Mouse (Mus musculus): ENCODE results near the gene Slc25a35. TPM values are rescaled to one million over a fixed set of nuclear protein-coding genes. Genes with fewer than 3 reads are reported as not detected.

Slc25a35 gene
- polyA plus RNA-seq, 1 experiment from 2014 or later, result 2.4 TPM

DNA sequence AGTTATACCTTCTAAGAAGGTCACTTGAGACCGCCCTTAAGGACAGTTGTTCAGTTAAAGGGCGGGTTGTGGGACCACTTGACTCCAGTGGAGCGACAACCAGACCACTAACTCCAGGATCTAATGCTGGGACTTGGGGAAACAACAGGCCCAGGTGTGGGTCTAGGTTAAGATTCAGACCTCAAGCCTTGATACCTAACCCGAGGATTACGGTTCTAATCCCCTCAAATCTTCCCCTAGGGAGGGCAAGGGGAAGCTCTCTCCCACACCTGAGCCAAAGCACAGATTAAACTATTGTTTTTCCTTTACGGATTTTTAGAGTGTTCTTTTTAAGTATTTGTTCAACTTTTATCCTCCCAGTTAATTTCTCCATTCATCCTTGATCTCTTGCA, 6.1 kb downstream of the Slc25a35 start:
- no peak for DNase-seq (ENCODE audit: low spot score)
- Histone ChIP-seq H3K4me2 (ENCODE audit: low read depth, low read length) (peak overlapping the region; percentile 68), H3K27me3 (ENCODE audit: control insufficient read depth, insufficient read depth, low read length) (no peaks in the 10 kb centered on the region), H3K4me3 (ENCODE audit: low read depth, low read length) (peak overlapping the region; percentile 42), H3K4me1 (ENCODE audit: control insufficient read depth, insufficient read depth, low read length) (no peaks in the 10 kb centered on the region), H3K9ac (replicated peaks; ENCODE audit: low read length) (peak overlapping the region; percentile 43), H3K9me3 (replicated peaks; ENCODE audit: control insufficient read depth, low read length) (no peaks in the 10 kb centered on the region), H3K36me3 (replicated peaks; ENCODE audit: control insufficient read depth, insufficient read depth, low read depth, low read length) (no peaks in the 10 kb centered on the region), H3K27ac (replicated peaks; ENCODE audit: low read depth, low read length) (no peak overlapping the region)
- 28% methylated on average over 6 of the region's 6 CpGs for WGBS
- no peak for ATAC-seq (replicated peaks; ENCODE audit: insufficient number of reproducible peaks, low FRiP score, low TSS enrichment, low read depth)

DNA sequence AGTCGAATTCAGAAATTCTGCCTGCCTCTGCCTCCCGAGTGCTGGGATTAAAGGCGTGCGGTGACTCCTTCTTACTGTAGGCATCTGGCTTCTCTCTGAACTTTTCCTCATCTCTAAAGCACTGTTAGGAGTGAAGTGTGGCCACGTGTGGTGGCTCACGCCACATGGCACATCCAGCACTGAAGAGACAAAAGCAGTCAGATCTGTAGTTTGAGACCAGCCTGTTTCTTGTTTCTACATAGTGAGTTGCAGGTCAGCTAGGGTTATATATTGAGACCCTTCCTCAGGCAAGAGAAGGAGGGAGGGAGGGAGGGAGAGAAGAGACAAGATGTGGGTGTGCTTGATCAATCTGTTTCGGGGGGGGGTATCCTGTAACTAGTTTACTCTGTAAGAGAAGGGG, 7.2 kb downstream of the Slc25a35 start, which contains the start of gene Rangrf:
Rangrf (minus strand) TSS at position 101 of the 400 bp plus-strand sequence.
- Histone ChIP-seq H3K27me3 (ENCODE audit: control insufficient read depth, insufficient read depth, low read length) (no peaks in the 10 kb centered on the region), H3K4me3 (ENCODE audit: low read depth, low read length) (peak within 1 kb of the TSS; percentile 42), H3K9ac (replicated peaks; ENCODE audit: low read length) (peak within 1 kb of the TSS; percentile 43), H3K4me2 (ENCODE audit: low read depth, low read length) (peak within 1 kb of the TSS; percentile 68), H3K9me3 (replicated peaks; ENCODE audit: control insufficient read depth, low read length) (no peaks in the 10 kb centered on the region), H3K27ac (replicated peaks; ENCODE audit: low read depth, low read length) (no peak within 1 kb of the TSS), H3K4me1 (ENCODE audit: control insufficient read depth, insufficient read depth, low read length) (no peaks in the 10 kb centered on the region), H3K36me3 (replicated peaks; ENCODE audit: control insufficient read depth, insufficient read depth, low read depth, low read length) (no peaks in the 10 kb centered on the region)
- ATAC-seq (replicated peaks; ENCODE audit: insufficient number of reproducible peaks, low FRiP score, low TSS enrichment, low read depth) (no peak), DNase-seq (ENCODE audit: low spot score) (no peak)
- WGBS, result 82% methylated on average over 7 of the region's 7 CpGs

DNA sequence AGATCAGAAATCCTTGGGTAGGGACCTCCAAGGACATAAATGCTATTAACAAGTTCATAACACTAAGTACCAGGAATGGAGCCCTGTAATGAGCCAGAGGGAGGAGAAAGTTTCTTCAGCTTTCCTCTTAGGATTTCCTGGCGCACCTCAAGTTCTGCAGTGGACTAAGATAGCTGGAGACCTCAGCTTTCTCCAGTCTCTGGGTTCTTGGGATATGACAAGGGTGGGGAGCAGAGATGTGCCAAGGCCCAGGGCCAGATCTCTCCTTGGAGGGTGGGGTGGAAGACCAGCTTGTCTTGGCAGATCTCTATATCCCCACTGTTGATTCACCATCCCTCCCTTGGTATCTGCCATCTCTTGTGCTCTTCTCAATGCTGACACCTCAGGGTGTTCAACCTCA, 7.7 kb downstream of the Slc25a35 start:
- Histone ChIP-seq H3K4me1 (ENCODE audit: control insufficient read depth, insufficient read depth, low read length) (no peaks in the 10 kb centered on the region), H3K9me3 (replicated peaks; ENCODE audit: control insufficient read depth, low read length) (no peaks in the 10 kb centered on the region), H3K9ac (replicated peaks; ENCODE audit: low read length) (no peak overlapping the region), H3K27me3 (ENCODE audit: control insufficient read depth, insufficient read depth, low read length) (no peaks in the 10 kb centered on the region), H3K4me2 (ENCODE audit: low read depth, low read length) (no peak overlapping the region), H3K27ac (replicated peaks; ENCODE audit: low read depth, low read length) (no peak overlapping the region), H3K36me3 (replicated peaks; ENCODE audit: control insufficient read depth, insufficient read depth, low read depth, low read length) (no peaks in the 10 kb centered on the region), H3K4me3 (ENCODE audit: low read depth, low read length) (no peak overlapping the region)
- ATAC-seq (replicated peaks; ENCODE audit: insufficient number of reproducible peaks, low FRiP score, low TSS enrichment, low read depth) (no peak), DNase-seq (ENCODE audit: low spot score) (no peak)
- WGBS, result 75% methylated on average over 1 of the region's 1 CpGs

DNA sequence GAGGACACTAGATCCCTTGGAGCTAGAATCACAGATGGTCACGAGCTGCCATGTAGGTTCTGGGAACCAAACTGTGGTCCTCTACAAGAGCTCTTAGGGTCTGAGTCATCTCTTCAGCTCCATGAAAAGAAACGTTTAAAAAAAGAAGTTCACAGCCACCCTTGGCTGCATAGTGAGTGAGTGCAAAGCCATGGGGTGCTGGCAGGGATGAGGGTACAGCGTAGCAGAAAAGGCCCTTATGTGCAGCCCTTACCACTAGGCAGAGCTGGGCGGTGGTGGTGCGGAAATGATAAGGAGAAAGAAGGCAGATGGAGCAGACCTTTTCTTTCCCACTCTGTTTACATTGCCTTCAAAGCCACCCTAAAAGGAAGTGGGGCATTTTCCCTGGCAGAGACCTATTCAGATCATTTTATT, 11.4 kb downstream of the Slc25a35 start:
- H3K9ac ChIP-seq (replicated peaks; ENCODE audit: low read length), result no peak overlapping the region
- no peaks in the 10 kb centered on the region for H3K27me3 ChIP-seq (ENCODE audit: control insufficient read depth, insufficient read depth, low read length)
- ATAC-seq (replicated peaks; ENCODE audit: insufficient number of reproducible peaks, low FRiP score, low TSS enrichment, low read depth) (no peak), DNase-seq (ENCODE audit: low spot score) (no peak)
- H3K4me2 ChIP-seq (ENCODE audit: low read depth, low read length), result no peak overlapping the region
- no peak overlapping the region for H3K27ac ChIP-seq (replicated peaks; ENCODE audit: low read depth, low read length)
- 62% methylated on average over 5 of the region's 5 CpGs for WGBS
- H3K9me3 ChIP-seq (replicated peaks; ENCODE audit: control insufficient read depth, low read length), result no peaks in the 10 kb centered on the region
- H3K4me1 ChIP-seq (ENCODE audit: control insufficient read depth, insufficient read depth, low read length), result no peaks in the 10 kb centered on the region
- H3K4me3 ChIP-seq (ENCODE audit: low read depth, low read length), result no peak overlapping the region
- H3K36me3 ChIP-seq (replicated peaks; ENCODE audit: control insufficient read depth, insufficient read depth, low read depth, low read length), result no peaks in the 10 kb centered on the region

DNA sequence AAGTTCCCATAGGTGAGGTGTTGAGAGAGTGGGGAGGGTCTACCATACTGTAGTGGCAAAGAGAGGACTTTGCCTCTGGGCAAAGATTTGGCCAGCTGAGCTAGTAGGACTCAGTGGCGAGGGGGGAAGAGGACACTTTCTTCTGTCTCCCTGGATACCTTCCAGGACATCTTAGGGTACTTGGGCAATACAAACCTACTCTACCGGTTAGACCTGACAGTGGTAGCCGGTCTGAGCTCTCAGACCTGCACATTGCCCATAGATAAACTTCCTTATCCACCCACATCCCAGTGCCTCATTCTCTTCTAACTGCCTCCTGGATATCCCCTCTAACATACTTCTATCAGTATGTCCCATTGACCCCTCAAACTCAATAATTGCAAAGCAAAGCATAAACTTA, 13.0 kb downstream of the Slc25a35 start:
- Histone ChIP-seq H3K4me3 (ENCODE audit: low read depth, low read length) (no peak overlapping the region), H3K9ac (replicated peaks; ENCODE audit: low read length) (no peak overlapping the region), H3K9me3 (replicated peaks; ENCODE audit: control insufficient read depth, low read length) (no peaks in the 10 kb centered on the region), H3K27ac (replicated peaks; ENCODE audit: low read depth, low read length) (no peak overlapping the region), H3K27me3 (ENCODE audit: control insufficient read depth, insufficient read depth, low read length) (no peaks in the 10 kb centered on the region), H3K36me3 (replicated peaks; ENCODE audit: control insufficient read depth, insufficient read depth, low read depth, low read length) (no peaks in the 10 kb centered on the region; the same call in 1 of the 2 replicates), H3K4me1 (ENCODE audit: control insufficient read depth, insufficient read depth, low read length) (no peaks in the 10 kb centered on the region), H3K4me2 (ENCODE audit: low read depth, low read length) (no peak overlapping the region)
- ATAC-seq (replicated peaks; ENCODE audit: insufficient number of reproducible peaks, low FRiP score, low TSS enrichment, low read depth) (no peak), DNase-seq (ENCODE audit: low spot score) (no peak)
- WGBS, result 71% methylated on average over 3 of the region's 3 CpGs

DNA sequence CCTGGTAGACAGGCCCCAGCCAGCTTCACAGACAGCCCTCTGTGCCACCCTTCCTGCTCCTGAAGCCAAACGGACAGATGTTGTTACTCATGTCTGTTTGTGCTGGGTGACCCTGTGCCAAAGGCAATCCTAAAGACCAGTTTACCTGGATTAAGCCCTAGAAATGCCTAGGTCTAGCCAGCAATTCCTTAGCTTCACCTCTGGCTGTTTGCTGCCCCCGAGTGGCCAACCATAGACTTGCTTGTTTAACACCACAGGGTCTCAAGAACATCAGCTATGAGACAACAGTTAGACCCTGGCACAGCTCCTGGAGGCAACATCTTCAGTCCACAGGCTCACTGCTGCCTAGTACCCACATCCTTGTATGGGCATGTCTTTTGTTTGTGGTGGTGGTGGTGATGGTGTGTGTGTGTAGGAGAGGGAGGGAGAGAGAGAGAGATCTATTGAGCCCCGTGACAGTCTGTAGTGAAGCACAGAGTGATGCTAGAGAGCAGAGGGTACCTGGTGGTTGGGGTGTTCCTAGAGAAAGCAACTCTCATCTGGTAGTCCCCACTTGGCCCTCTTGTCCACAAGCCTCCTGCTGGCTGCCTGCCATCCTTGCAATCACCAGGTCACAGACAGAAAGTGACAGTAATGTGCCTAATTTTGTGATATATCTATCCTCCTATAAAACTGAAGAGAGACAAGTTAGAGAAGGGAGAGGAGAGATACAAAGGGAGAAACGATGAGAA, 14.9 kb downstream of the Slc25a35 start:
- ATAC-seq (replicated peaks; ENCODE audit: insufficient number of reproducible peaks, low FRiP score, low TSS enrichment, low read depth), result peak; percentile 44; the same call in 1 of the 2 replicates
- 40% methylated on average over 4 of the region's 4 CpGs for WGBS
- H3K27me3 ChIP-seq (ENCODE audit: control insufficient read depth, insufficient read depth, low read length), result no peaks in the 10 kb centered on the region

DNA sequence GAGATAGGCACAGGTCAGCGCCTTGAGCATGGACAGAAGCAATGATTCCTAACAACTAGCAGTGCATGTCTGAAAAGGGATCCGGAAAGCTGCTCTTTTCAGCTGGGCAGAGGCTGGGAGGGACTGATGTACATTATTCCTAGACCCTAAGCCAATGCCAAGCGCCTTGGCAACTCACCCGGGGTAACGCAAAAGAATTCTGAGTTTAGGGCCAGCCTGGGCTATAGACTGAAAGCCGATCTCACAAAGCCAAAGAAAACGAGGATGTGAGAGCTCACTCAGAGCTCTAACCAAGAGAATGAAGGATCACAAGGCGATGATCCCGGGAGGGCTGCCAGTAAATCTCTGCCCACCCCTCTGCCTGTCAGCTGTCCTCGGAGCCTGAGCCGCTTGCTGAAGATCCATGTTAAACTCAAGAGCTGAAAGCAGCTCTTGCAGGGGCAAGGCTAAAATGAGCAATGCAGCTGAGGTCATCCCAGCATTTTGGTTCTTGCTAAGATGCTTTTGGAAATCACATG, 19.5 kb downstream of the Slc25a35 start:
- Histone ChIP-seq H3K9ac (replicated peaks; ENCODE audit: low read length) (no peak overlapping the region), H3K27me3 (ENCODE audit: control insufficient read depth, insufficient read depth, low read length) (no peaks in the 10 kb centered on the region), H3K4me1 (ENCODE audit: control insufficient read depth, insufficient read depth, low read length) (no peaks in the 10 kb centered on the region), H3K27ac (replicated peaks; ENCODE audit: low read depth, low read length) (no peak overlapping the region), H3K4me2 (ENCODE audit: low read depth, low read length) (no peak overlapping the region), H3K9me3 (replicated peaks; ENCODE audit: control insufficient read depth, low read length) (no peaks in the 10 kb centered on the region), H3K36me3 (replicated peaks; ENCODE audit: control insufficient read depth, insufficient read depth, low read depth, low read length) (peaks cover 23% of the 10 kb centered on the region), H3K4me3 (ENCODE audit: low read depth, low read length) (no peak overlapping the region)
- WGBS, result 90% methylated on average over 11 of the region's 11 CpGs
- no peak for DNase-seq (ENCODE audit: low spot score)
- ATAC-seq (replicated peaks; ENCODE audit: insufficient number of reproducible peaks, low FRiP score, low TSS enrichment, low read depth), result no peak

More for the DNA sequence above, 14.9 kb downstream of the Slc25a35 start:
- Histone ChIP-seq H3K4me2 (ENCODE audit: low read depth, low read length) (no peak overlapping the region), H3K27ac (replicated peaks; ENCODE audit: low read depth, low read length) (no peak overlapping the region), H3K4me3 (ENCODE audit: low read depth, low read length) (no peak overlapping the region), H3K9ac (replicated peaks; ENCODE audit: low read length) (no peak overlapping the region), H3K36me3 (replicated peaks; ENCODE audit: control insufficient read depth, insufficient read depth, low read depth, low read length) (peaks cover 5% of the 10 kb centered on the region), H3K4me1 (ENCODE audit: control insufficient read depth, insufficient read depth, low read length) (no peaks in the 10 kb centered on the region), H3K9me3 (replicated peaks; ENCODE audit: control insufficient read depth, low read length) (no peaks in the 10 kb centered on the region)
- DNase-seq (ENCODE audit: low spot score), result peak; percentile 86

DNA sequence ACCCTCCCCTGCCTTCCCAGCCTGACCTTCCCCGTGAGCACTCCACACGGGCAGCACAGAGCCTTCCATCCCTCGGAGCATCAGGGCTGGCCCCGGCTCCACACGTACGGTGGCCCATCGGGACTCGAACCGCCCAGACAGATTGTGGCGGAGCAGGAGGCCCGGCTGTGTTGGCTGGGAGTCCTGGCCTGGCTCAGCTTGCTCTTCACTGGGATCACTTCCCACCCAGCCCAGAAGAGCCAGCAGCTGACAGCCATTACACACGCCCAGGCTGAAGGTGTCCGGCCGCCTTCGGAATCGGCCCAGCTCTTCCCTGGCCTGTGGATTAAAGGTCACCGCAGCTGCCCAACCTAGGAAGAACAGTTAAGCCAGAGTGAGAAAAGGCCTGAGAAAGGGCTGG, 20.4 kb downstream of the Slc25a35 start:
- WGBS, result 97% methylated on average over 17 of the region's 17 CpGs
- Histone ChIP-seq H3K27ac (replicated peaks; ENCODE audit: low read depth, low read length) (no peak overlapping the region), H3K4me2 (ENCODE audit: low read depth, low read length) (no peak overlapping the region), H3K4me1 (ENCODE audit: control insufficient read depth, insufficient read depth, low read length) (no peaks in the 10 kb centered on the region), H3K9ac (replicated peaks; ENCODE audit: low read length) (no peak overlapping the region), H3K27me3 (ENCODE audit: control insufficient read depth, insufficient read depth, low read length) (no peaks in the 10 kb centered on the region), H3K4me3 (ENCODE audit: low read depth, low read length) (no peak overlapping the region), H3K9me3 (replicated peaks; ENCODE audit: control insufficient read depth, low read length) (no peaks in the 10 kb centered on the region), H3K36me3 (replicated peaks; ENCODE audit: control insufficient read depth, insufficient read depth, low read depth, low read length) (peaks cover 23% of the 10 kb centered on the region)
- no peak for ATAC-seq (replicated peaks; ENCODE audit: insufficient number of reproducible peaks, low FRiP score, low TSS enrichment, low read depth)
- DNase-seq (ENCODE audit: low spot score), result no peak
